Mouse (Mus musculus) retina, embryonic 14.5 days (tissue): ENCODE measurements around the gene Lama5.
A peak's percentile ranks its signal among the peaks of the same experiment; 100 is the strongest.
"Not testable (repeated sequence)": the region's sequence is repeated elsewhere in the genome, so short reads cannot be mapped to it uniquely, and the experiment has no call there.

Experiments used
- DNase-seq: peaks from one replicate; pipeline ENCODE4 v3.0.0-alpha.2; 2015; ENCODE audit warnings: low spot score

Lama5 gene

GRCm38 (mm10) chr2:180197323-180198037 lies 28.2 kb downstream of the Lama5 start:
- no peak for DNase-seq

- no peak for DNase-seq
These were observed 28.9 kb downstream of the Lama5 start for GRCm38 (mm10) chr2:180196610-180197322.

- DNase-seq = no peak
These were observed 38.3 kb downstream of the Lama5 start for GRCm38 (mm10) chr2:180187362-180187761.

- DNase-seq = no peak
These were observed 40.0 kb downstream of the Lama5 start for GRCm38 (mm10) chr2:180185686-180186085.

- no peak for DNase-seq
These were observed 40.9 kb downstream of the Lama5 start for GRCm38 (mm10) chr2:180184752-180185109.

- DNase-seq = no peak
These were observed 41.5 kb downstream of the Lama5 start for GRCm38 (mm10) chr2:180184011-180184751.

GRCm38 (mm10) chr2:180181542-180181941 lies 44.1 kb downstream of the Lama5 start:
- no peak for DNase-seq

GRCm38 (mm10) chr2:180175725-180176124 lies 49.9 kb downstream of the Lama5 start:
- no peak for DNase-seq

GRCm38 (mm10) chr2:180174121-180174520 lies 51.5 kb downstream of the Lama5 start:
- DNase-seq = no peak

- not testable (repeated sequence) for DNase-seq
These were observed 51.9 kb downstream of the Lama5 start for GRCm38 (mm10) chr2:180173711-180174110.

GRCm38 (mm10) chr2:180173163-180173562 lies 52.5 kb downstream of the Lama5 start:
- DNase-seq = no peak

- no peak for DNase-seq
These were observed 53.5 kb downstream of the Lama5 start for GRCm38 (mm10) chr2:180172152-180172551.

GRCm38 (mm10) chr2:180171522-180172070 lies 54.1 kb downstream of the Lama5 start:
- no peak for DNase-seq

GRCm38 (mm10) chr2:180170806-180171521 lies 54.7 kb downstream of the Lama5 start, which contains the start of gene Adrm1:
Adrm1 (plus strand) TSS chr2:180171485.
- peak; percentile 98 for DNase-seq

GRCm38 (mm10) chr2:180170151-180170805 lies 55.4 kb downstream of the Lama5 start:
- no peak for DNase-seq

- no peak for DNase-seq
These were observed 58.8 kb downstream of the Lama5 start for GRCm38 (mm10) chr2:180166869-180167268.

GRCm38 (mm10) chr2:180165855-180166254 lies 59.8 kb downstream of the Lama5 start:
- DNase-seq = no peak

- DNase-seq = no peak
These were observed 67.0 kb downstream of the Lama5 start for GRCm38 (mm10) chr2:180158627-180159026.

GRCm38 (mm10) chr2:180154796-180155195 lies 70.9 kb downstream of the Lama5 start:
- DNase-seq = no peak

GRCm38 (mm10) chr2:180148551-180148950 lies 77.1 kb downstream of the Lama5 start:
- DNase-seq = no peak

- no peak for DNase-seq
These were observed 78.3 kb downstream of the Lama5 start for GRCm38 (mm10) chr2:180147379-180147778.
